14 mouse cellular contexts compared by ENCODE assay signal in genomic region chr19:5554212-5554611, GRCm38 (mm10). TPM values are rescaled to one million over a fixed set of nuclear protein-coding genes. Genes with fewer than 3 reads are reported as not detected.
DNase-seq lines count a peak whose midpoint lies in the region; ATAC-seq and TF ChIP-seq lines count a peak whose summit lies in the region.
"Had no signal": no experiment of that assay in that cellular context is flagged by ENCODE, and none has a peak within 500 bp of the region (broad histone marks: within the 10 kb centered on the region; RNA-seq: fewer than 3 reads in every experiment).

No protein-coding gene starts in this region.

- peaks cover 4% of the 10 kb centered on the region for H3K4me1 ChIP-seq in ES-Bruce4 (ENCODE audit: control insufficient read depth, insufficient read depth, low read length)
- peaks cover 10% of the 10 kb centered on the region for H3K4me1 ChIP-seq in hindbrain, embryonic 10.5 days (replicated peaks)
- no peaks in the 10 kb centered on the region for H3K4me1 ChIP-seq in neural tube, embryonic 15.5 days

- WGBS in hindbrain, embryonic 10.5 days = 74% methylated on average over 14 of the region's 14 CpGs
- WGBS in neural tube, embryonic 15.5 days = 78% methylated on average over 14 of the region's 14 CpGs

- H3K4me2 ChIP-seq in neural tube, embryonic 15.5 days = no peak overlapping the region
- H3K4me2 ChIP-seq: liver, embryonic 11.5 days had no signal

- H3K36me3 ChIP-seq in ES-Bruce4 (ENCODE audit: control insufficient read depth, insufficient read depth, low read length, poor library complexity, severe bottlenecking) = no peaks in the 10 kb centered on the region
- no peaks in the 10 kb centered on the region for H3K36me3 ChIP-seq in hindbrain, embryonic 10.5 days
- H3K36me3 ChIP-seq in neural tube, embryonic 15.5 days = no peaks in the 10 kb centered on the region
- H3K36me3 ChIP-seq: heart, embryonic 10.5 days had no signal

- H3K4me3 ChIP-seq in ES-Bruce4 (ENCODE audit: low read depth, low read length) = peak overlapping the region; percentile 30
- H3K4me3 ChIP-seq in hindbrain, embryonic 10.5 days = no peak overlapping the region
- no peak overlapping the region for H3K4me3 ChIP-seq in neural tube, embryonic 15.5 days (replicated peaks)
- H3K4me3 ChIP-seq: heart, embryonic 10.5 days had no signal

- TF ChIP-seq CTCF in ES-Bruce4 (IDR thresholded peaks at IDR 0.05; ENCODE audit: low read depth, low read length) = no peak

- no peak for TF ChIP-seq EP300 in ES-Bruce4 (IDR thresholded peaks at IDR 0.05; ENCODE audit: insufficient read depth, low read depth, low read length)

- no peak overlapping the region for H3K27ac ChIP-seq in ES-Bruce4 (ENCODE audit: insufficient read depth, low read length)
- H3K27ac ChIP-seq in hindbrain, embryonic 10.5 days = no peak overlapping the region
- no peak overlapping the region for H3K27ac ChIP-seq in neural tube, embryonic 15.5 days (replicated peaks)
- H3K27ac ChIP-seq: heart, embryonic 10.5 days had no signal

- no peak for TF ChIP-seq POLR2A in ES-Bruce4 (IDR thresholded peaks at IDR 0.05; ENCODE audit: insufficient read depth, low read length)

- H3K27me3 ChIP-seq in ES-Bruce4 (ENCODE audit: control insufficient read depth, insufficient read depth, low read length, poor library complexity, severe bottlenecking) = no peaks in the 10 kb centered on the region
- H3K27me3 ChIP-seq in hindbrain, embryonic 10.5 days (ENCODE audit: insufficient read depth, poor library complexity, severe bottlenecking) = peaks cover 77% of the 10 kb centered on the region
- peaks cover 36% of the 10 kb centered on the region for H3K27me3 ChIP-seq in neural tube, embryonic 15.5 days (replicated peaks)

- no peaks in the 10 kb centered on the region for H3K9me3 ChIP-seq in ES-Bruce4 (replicated peaks; ENCODE audit: control insufficient read depth, insufficient read depth, low read length, poor library complexity, severe bottlenecking)
- H3K9me3 ChIP-seq in hindbrain, embryonic 10.5 days = no peaks in the 10 kb centered on the region
- no peaks in the 10 kb centered on the region for H3K9me3 ChIP-seq in neural tube, embryonic 15.5 days (replicated peaks)
- H3K9me3 ChIP-seq: heart, embryonic 10.5 days had no signal

- no peak for ATAC-seq in megakaryocyte-erythroid progenitor cell, adult 5-6 weeks (replicated peaks; ENCODE audit: low FRiP score, low TSS enrichment, poor library complexity, severe bottlenecking)
- ATAC-seq in neural tube, embryonic 15.5 days (ENCODE audit: low FRiP score) = no peak
- ATAC-seq: Patski had no signal

- peak; percentile 80 for DNase-seq in kidney, adult 11 months
- DNase-seq in kidney, postnatal 25 days = peak; percentile 77 to 92
- peak; percentile 66 for DNase-seq in lung, postnatal 25 days (ENCODE audit: low spot score)
- DNase-seq in hindbrain, embryonic 10.5 days (ENCODE audit: low spot score) = no peak
- no peak for DNase-seq in liver
- DNase-seq: cerebellum, postnatal 10 days; heart, postnatal 4 days; thymus, postnatal 14 days had no signal

- H3K9ac ChIP-seq in ES-Bruce4 (ENCODE audit: low read depth, poor library complexity, severe bottlenecking) = no peak overlapping the region
- H3K9ac ChIP-seq in neural tube, embryonic 15.5 days (replicated peaks) = no peak overlapping the region

RNA-seq across cellular contexts. Expression of gene Ovol1, which starts 6.2 kb away (rescaled TPM):
- polyA plus RNA-seq in ES-Bruce4 (2011; ENCODE audit: insufficient read depth, insufficient read length, low read depth, missing spikeins) = 0.46 and 0.52 TPM in 2 replicates
- total RNA-seq in megakaryocyte-erythroid progenitor cell, adult 5-6 weeks (2014; fragmentation: Nextera tagmentation) = not detected in 2 replicates
- not detected in 2 replicates for total RNA-seq in megakaryocyte-erythroid progenitor cell, adult 5-6 weeks (2017)
- polyA plus RNA-seq in hindbrain, embryonic 10.5 days (2016; fragmentation: Nextera tagmentation; extraction: Ambion mirVana) = 0.39 and 0.77 TPM in 2 replicates
- 0.06 and 2.0 TPM in 2 replicates for polyA plus RNA-seq in neural tube, embryonic 15.5 days (2015; fragmentation: Nextera tagmentation; extraction: Ambion mirVana)
- total RNA-seq: heart, postnatal 4 days had no signal

RNA-seq across cellular contexts. Expression of gene Ap5b1, which starts 13.6 kb away (rescaled TPM):
- polyA plus RNA-seq in ES-Bruce4 (2011; ENCODE audit: insufficient read depth, insufficient read length, low read depth, missing spikeins) = 1.9 TPM in 2 replicates
- 4.0 and 5.5 TPM in 2 replicates for total RNA-seq in megakaryocyte-erythroid progenitor cell, adult 5-6 weeks (2014; fragmentation: Nextera tagmentation)
- 1.4 and 4.3 TPM in 2 replicates for total RNA-seq in megakaryocyte-erythroid progenitor cell, adult 5-6 weeks (2017)
- 1.6 and 2.6 TPM in 2 replicates for polyA plus RNA-seq in hindbrain, embryonic 10.5 days (2016; fragmentation: Nextera tagmentation; extraction: Ambion mirVana)
- polyA plus RNA-seq in neural tube, embryonic 15.5 days (2015; fragmentation: Nextera tagmentation; extraction: Ambion mirVana) = 2.7 and 4.7 TPM in 2 replicates

RNA-seq across cellular contexts. Expression of gene Snx32, which starts 43.9 kb away (rescaled TPM):
- polyA plus RNA-seq in ES-Bruce4 (2011; ENCODE audit: insufficient read depth, insufficient read length, low read depth, missing spikeins) = 6.4 and 7.7 TPM in 2 replicates
- total RNA-seq in megakaryocyte-erythroid progenitor cell, adult 5-6 weeks (2014; fragmentation: Nextera tagmentation) = 6.6 TPM in 2 replicates
- 0.61 and 4.6 TPM in 2 replicates for total RNA-seq in megakaryocyte-erythroid progenitor cell, adult 5-6 weeks (2017)
- polyA plus RNA-seq in hindbrain, embryonic 10.5 days (2016; fragmentation: Nextera tagmentation; extraction: Ambion mirVana) = 8.9 and 18.7 TPM in 2 replicates
- polyA plus RNA-seq in neural tube, embryonic 15.5 days (2015; fragmentation: Nextera tagmentation; extraction: Ambion mirVana) = 82.1 and 103 TPM in 2 replicates

RNA-seq across cellular contexts. Expression of gene Rnaseh2c, which starts 47.5 kb away (rescaled TPM):
- polyA plus RNA-seq in ES-Bruce4 (2011; ENCODE audit: insufficient read depth, insufficient read length, low read depth, missing spikeins) = 47.2 and 56.5 TPM in 2 replicates
- 173 and 247 TPM in 2 replicates for total RNA-seq in megakaryocyte-erythroid progenitor cell, adult 5-6 weeks (2014; fragmentation: Nextera tagmentation)
- 72.8 and 97.8 TPM in 2 replicates for total RNA-seq in megakaryocyte-erythroid progenitor cell, adult 5-6 weeks (2017)
- polyA plus RNA-seq in hindbrain, embryonic 10.5 days (2016; fragmentation: Nextera tagmentation; extraction: Ambion mirVana) = 177 and 187 TPM in 2 replicates
- 68.2 and 81.5 TPM in 2 replicates for polyA plus RNA-seq in neural tube, embryonic 15.5 days (2015; fragmentation: Nextera tagmentation; extraction: Ambion mirVana)

RNA-seq across cellular contexts. Expression of gene 1700020D05Rik, which starts 50.6 kb away (rescaled TPM):
- 0.99 and 1.5 TPM in 2 replicates for polyA plus RNA-seq in ES-Bruce4 (2011; ENCODE audit: insufficient read depth, insufficient read length, low read depth, missing spikeins)
- 1.6 and 4.6 TPM in 2 replicates for total RNA-seq in megakaryocyte-erythroid progenitor cell, adult 5-6 weeks (2014; fragmentation: Nextera tagmentation)
- total RNA-seq in megakaryocyte-erythroid progenitor cell, adult 5-6 weeks (2017) = 0.88 TPM in 1 of 2 replicates, not detected in the other
- polyA plus RNA-seq in hindbrain, embryonic 10.5 days (2016; fragmentation: Nextera tagmentation; extraction: Ambion mirVana) = not detected in 2 replicates
- polyA plus RNA-seq in neural tube, embryonic 15.5 days (2015; fragmentation: Nextera tagmentation; extraction: Ambion mirVana) = 0.20 and 0.42 TPM in 2 replicates
- polyA plus RNA-seq: liver, embryonic 11.5 days had no signal

Comparison
In these comparisons a context has a peak if more than half of its experiments do, and no peak if none do; other contexts are left out.
1. DNase-seq: peak in kidney, adult 11 months (single experiment), kidney, postnatal 25 days (2 of 2) and lung, postnatal 25 days (single experiment); none in hindbrain, embryonic 10.5 days (single experiment) and liver (single experiment).